Mouse (Mus musculus) MEL (cell line): ENCODE results near the gene Ly9. TPM values are rescaled to one million over a fixed set of nuclear protein-coding genes. Genes with fewer than 3 reads are reported as not detected.

ENCODE experiments used
- DNase-seq: peaks from one replicate; pipeline ENCODE4 v3.0.0; 2011; ENCODE audit warnings: low read depth, low spot score
- H3K27ac ChIP-seq: 2 replicates; pipeline ENCODE4 v1.5.1; 2012; ENCODE audit warnings: low read depth, mild to moderate bottlenecking, control low read depth, low read length, moderate library complexity; ENCODE audit not compliant: control insufficient read depth
- H3K27me3 ChIP-seq, 2 experiments: fragments of 150-350 bp in 1 of 2; sonication (generic) in 1 of 2; 2 replicates each; pipeline ENCODE4 v1.6.1; 2012; ENCODE audit warnings: low read length in 2 of 2, mild to moderate bottlenecking in 2 of 2, improper control_type of control experiment in 1 of 2, moderate library complexity in 1 of 2; ENCODE audit not compliant: insufficient read depth in 2 of 2, control insufficient read depth in 1 of 2
- H3K36me3 ChIP-seq, 2 experiments: 2 replicates each; pipeline ENCODE4 v1.6.1; 2012 to 2014; ENCODE audit warnings: low read length in 2 of 2, improper control_type of control experiment in 1 of 2, inconsistent platforms in 1 of 2, mild to moderate bottlenecking in 1 of 2; ENCODE audit not compliant: insufficient read depth in 2 of 2, control insufficient read depth in 1 of 2
- H3K4me1 ChIP-seq, 2 experiments: fragments of 150-350 bp in 1 of 2; sonication (generic) in 1 of 2; 2 replicates each; pipeline ENCODE4 v1.6.1; 2012; ENCODE audit warnings: low read length in 2 of 2, improper control_type of control experiment in 1 of 2, mild to moderate bottlenecking in 1 of 2; ENCODE audit not compliant: insufficient read depth in 2 of 2, control insufficient read depth in 1 of 2
- H3K4me3 ChIP-seq, 2 experiments: fragments of 150-350 bp in 1 of 2; sonication (generic) in 1 of 2; 2 replicates each; pipeline ENCODE4 v1.5.1; 2012; ENCODE audit warnings: low read depth in 2 of 2, low read length in 2 of 2, mild to moderate bottlenecking in 2 of 2, moderate library complexity in 2 of 2, control low read depth in 1 of 2, improper control_type of control experiment in 1 of 2; ENCODE audit not compliant: control insufficient read depth in 1 of 2, insufficient read depth in 1 of 2
- H3K79me2 ChIP-seq: 2 replicates; pipeline ENCODE4 v1.6.1; 2012; ENCODE audit warnings: mild to moderate bottlenecking, low read length, moderate library complexity; ENCODE audit not compliant: control insufficient read depth, poor library complexity, insufficient read depth
- H3K9ac ChIP-seq: 2 replicates; pipeline ENCODE4 v1.6.1; 2012; ENCODE audit warnings: low read depth, mild to moderate bottlenecking, control low read depth, low read length, moderate library complexity; ENCODE audit not compliant: control insufficient read depth, poor library complexity, severe bottlenecking
- H3K9me3 ChIP-seq: fragments of 150-350 bp; sonication (generic); replicated peaks from 2 replicates; pipeline ENCODE4 v1.6.1; 2012; ENCODE audit warnings: mild to moderate bottlenecking, low read length, improper control_type of control experiment, moderate library complexity; ENCODE audit not compliant: insufficient read depth
- BHLHE40 ChIP-seq: IDR thresholded peaks from 2 replicates; pipeline ENCODE4 v1.6.1; 2012; ENCODE audit warnings: low read depth, mild to moderate bottlenecking, inconsistent platforms, low read length, improper control_type of control experiment, borderline replicate concordance
- CHD2 ChIP-seq: IDR thresholded peaks from 2 replicates; pipeline ENCODE4 v1.6.1; 2011; ENCODE audit warnings: low read length, improper control_type of control experiment
- CTCF ChIP-seq, 3 experiments: IDR thresholded peaks in 2 of 3; conservative IDR thresholded peaks in 1 of 3; 2 replicates each; pipeline ENCODE4 v1.5.1; 2011 to 2012; ENCODE audit warnings: low read length in 3 of 3, low read depth in 2 of 3, mild to moderate bottlenecking in 2 of 3, improper control_type of control experiment in 1 of 3, inconsistent platforms in 1 of 3, mixed read lengths in 1 of 3, moderate library complexity in 1 of 3; ENCODE audit not compliant: control insufficient read depth in 1 of 3, insufficient read depth in 1 of 3, poor library complexity in 1 of 3, severe bottlenecking in 1 of 3
- ETS1 ChIP-seq: IDR thresholded peaks from 2 replicates; pipeline ENCODE4 v1.6.1; 2012; ENCODE audit warnings: low read depth, mild to moderate bottlenecking, inconsistent platforms, low read length, improper control_type of control experiment, moderate library complexity
- MAFK ChIP-seq: IDR thresholded peaks from 2 replicates; pipeline ENCODE4 v1.6.1; 2011; ENCODE audit warnings: low read depth, mild to moderate bottlenecking, low read length, improper control_type of control experiment, borderline replicate concordance
- MAX ChIP-seq: IDR thresholded peaks from 2 replicates; pipeline ENCODE4 v1.6.1; 2011; ENCODE audit warnings: low read length, improper control_type of control experiment
- MYC ChIP-seq: IDR thresholded peaks from 2 replicates; pipeline ENCODE4 v1.6.1; 2011; ENCODE audit warnings: low read depth, mild to moderate bottlenecking, low read length, improper control_type of control experiment, moderate library complexity
- POLR2A ChIP-seq, 2 experiments: IDR thresholded peaks; 2 replicates each; pipeline ENCODE4 v1.6.1; 2011 to 2012; ENCODE audit warnings: low read length in 2 of 2, mild to moderate bottlenecking in 2 of 2, control low read depth in 1 of 2, improper control_type of control experiment in 1 of 2, low read depth in 1 of 2, moderate library complexity in 1 of 2; ENCODE audit not compliant: control insufficient read depth in 1 of 2, insufficient read depth in 1 of 2, poor library complexity in 1 of 2
- POLR2AphosphoS2 ChIP-seq: IDR thresholded peaks from 2 replicates; pipeline ENCODE4 v1.6.1; 2011; ENCODE audit warnings: low read length, improper control_type of control experiment
- POLR2AphosphoS5 ChIP-seq: IDR thresholded peaks from 2 replicates; pipeline ENCODE4 v1.6.1; 2012; ENCODE audit warnings: low read depth, borderline replicate concordance, mild to moderate bottlenecking, inconsistent platforms, low read length, moderate library complexity, mixed read lengths
- SIN3A ChIP-seq: IDR thresholded peaks from 2 replicates; pipeline ENCODE4 v1.6.1; 2012; ENCODE audit warnings: low read length, improper control_type of control experiment, inconsistent platforms
- TBP ChIP-seq: IDR thresholded peaks from 2 replicates; pipeline ENCODE4 v1.8.0; 2011; ENCODE audit warnings: low read depth, low read length, improper control_type of control experiment
- ZMIZ1 ChIP-seq: IDR thresholded peaks from 2 replicates; pipeline ENCODE4 v1.6.1; 2012; ENCODE audit warnings: low read depth, mild to moderate bottlenecking, inconsistent platforms, low read length, improper control_type of control experiment, moderate library complexity
- ZNF384 ChIP-seq: IDR thresholded peaks from 2 replicates; pipeline ENCODE4 v1.6.1; 2012; ENCODE audit warnings: low read depth, mild to moderate bottlenecking, inconsistent platforms, low read length, improper control_type of control experiment
- polyA plus RNA-seq, 2 experiments: library from polyadenylated mRNA; stranded (reverse) in 1 of 2; unstranded in 1 of 2; fragments of >175 nt in 1 of 2; fragments of >200 nt in 1 of 2; gene quantifications; 2 replicates each; pipeline versions ENCODE4 v1.2.1 to v1.2.4; 2012; ENCODE audit warnings: low replicate concordance in 2 of 2, low read depth in 1 of 2; ENCODE audit not compliant: insufficient read length in 2 of 2, insufficient read depth in 1 of 2, missing spikeins in 1 of 2
- total RNA-seq: library from RNA; depleted of rRNA; stranded (reverse); fragments of 300-350 nt; gene quantifications from 2 replicates; pipeline ENCODE4 v1.2.3, GENCODE M21; 2012

Ly9 gene
- total and polyA plus RNA-seq, 3 experiments = 0.25 TPM; not detected in 2

- no peak overlapping the region for H3K27ac ChIP-seq
- H3K9ac ChIP-seq = no peak overlapping the region
- H3K9me3 ChIP-seq = no peaks in the 10 kb centered on the region
- peaks cover 0 to 4% of the 10 kb centered on the region in 2 experiments; a peak in 2 of 4 replicates for H3K36me3 ChIP-seq
- DNase-seq = no peak
- no peak for TF ChIP-seq TBP
- TF ChIP-seq ZNF384 = no peak
- H3K4me3 ChIP-seq = no peak overlapping the region
- peaks cover 4% of the 10 kb centered on the region in 2 experiments; a peak in 3 of 4 replicates for H3K4me1 ChIP-seq
- H3K79me2 ChIP-seq = no peaks in the 10 kb centered on the region
- no peaks in the 10 kb centered on the region for H3K27me3 ChIP-seq
Observed at GRCm38 (mm10) chr1:171648840-171649239, 41.6 kb upstream of the Ly9 start.

GRCm38 (mm10) chr1:171647716-171648115, 40.5 kb upstream of the Ly9 start:
- H3K27ac ChIP-seq = no peak overlapping the region
- peaks cover 0 to 8% of the 10 kb centered on the region in 2 experiments; a peak in 2 of 4 replicates for H3K36me3 ChIP-seq
- no peak for DNase-seq
- no peak overlapping the region for H3K4me3 ChIP-seq
- no peaks in the 10 kb centered on the region for H3K9me3 ChIP-seq
- H3K79me2 ChIP-seq = no peaks in the 10 kb centered on the region
- TF ChIP-seq MAFK (no peak), CHD2 (no peak), POLR2AphosphoS5 (no peak), MAX (no peak), ZMIZ1 (no peak), POLR2AphosphoS2 (no peak), ZNF384 (no peak), CTCF (IDR thresholded peaks at IDR 0.05 in 2 of 3, conservative IDR thresholded peaks at IDR 0.05 in 1 of 3; ENCODE audit: control insufficient read depth in 1 of 3, insufficient read depth in 1 of 3, low read depth in 2 of 3, low read length in 3 of 3, poor library complexity in 1 of 3, severe bottlenecking in 1 of 3) (no peak), BHLHE40 (no peak), POLR2A (IDR thresholded peaks at IDR 0.05; ENCODE audit: control insufficient read depth in 1 of 2, insufficient read depth in 1 of 2, low read depth in 1 of 2, low read length in 2 of 2, poor library complexity in 1 of 2) (no peak), MYC (no peak), SIN3A (no peak), ETS1 (no peak)
- H3K4me1 ChIP-seq = peaks cover 4 to 7% of the 10 kb centered on the region in 2 experiments; a peak in 3 of 4 replicates
- H3K9ac ChIP-seq = no peak overlapping the region
- no peaks in the 10 kb centered on the region for H3K27me3 ChIP-seq

GRCm38 (mm10) chr1:171646429-171646940, 39.3 kb upstream of the Ly9 start:
- no peak overlapping the region for H3K27ac ChIP-seq
- no peak overlapping the region for H3K4me3 ChIP-seq
- peaks cover 0 to 8% of the 10 kb centered on the region in 2 experiments; a peak in 2 of 4 replicates for H3K36me3 ChIP-seq

More at GRCm38 (mm10) chr1:171646429-171646940, 39.3 kb upstream of the Ly9 start:
- no peak for TF ChIP-seq ZMIZ1
- TF ChIP-seq, all 39 proteins: peak for 0
- Histone ChIP-seq H3K9me3 (no peaks in the 10 kb centered on the region), H3K79me2 (no peaks in the 10 kb centered on the region), H3K27me3 (no peaks in the 10 kb centered on the region), H3K9ac (no peak overlapping the region), H3K4me1 (peaks cover 4 to 7% of the 10 kb centered on the region in 2 experiments; a peak in 3 of 4 replicates)
- DNase-seq = no peak
